Mouse (Mus musculus) neural tube, embryonic 14.5 days (tissue): ENCODE data around the gene Dok4. TPM values are rescaled to one million over a fixed set of nuclear protein-coding genes. Genes with fewer than 3 reads are reported as not detected.

Source experiments
- ATAC-seq: fragments of 200-750 bp; cut with Nextera tagmentation; 2 replicates; pipeline ENCODE4 v1.8.0; 2017; ENCODE audit warnings: low read depth, mild to moderate bottlenecking, moderate TSS enrichment, moderate library complexity
- H3K27ac ChIP-seq: fragments of 300-500 bp; sonication (generic); 2 replicates; pipeline ENCODE4 v1.5.1; 2014; ENCODE audit warnings: low read depth, mild to moderate bottlenecking, control low read depth, low read length, moderate library complexity, mixed read lengths
- H3K27me3 ChIP-seq: fragments of 300-500 bp; sonication (generic); 2 replicates; pipeline ENCODE4 v1.6.1; 2014; ENCODE audit warnings: low read length; ENCODE audit not compliant: control insufficient read depth, insufficient read depth
- H3K36me3 ChIP-seq: fragments of 300-500 bp; sonication (generic); 2 replicates; pipeline ENCODE4 v1.6.1; 2014; ENCODE audit warnings: low read length, mixed read lengths; ENCODE audit not compliant: control insufficient read depth, insufficient read depth
- H3K4me1 ChIP-seq: fragments of 300-500 bp; sonication (generic); 2 replicates; pipeline ENCODE4 v1.6.1; 2014; ENCODE audit warnings: low read length; ENCODE audit not compliant: control insufficient read depth, insufficient read depth
- H3K4me2 ChIP-seq: fragments of 300-500 bp; sonication (generic); 2 replicates; pipeline ENCODE4 v1.6.1; 2014; ENCODE audit warnings: mild to moderate bottlenecking, low read depth, low read length, control low read depth
- H3K4me3 ChIP-seq: fragments of 300-500 bp; sonication (generic); 2 replicates; pipeline ENCODE4 v1.5.1; 2014; ENCODE audit warnings: low read depth, low read length, control low read depth, mixed read lengths
- H3K9ac ChIP-seq: fragments of 300-500 bp; sonication (generic); replicated peaks from 2 replicates; pipeline ENCODE4 v1.6.1; 2014; ENCODE audit warnings: low read depth, mild to moderate bottlenecking, control low read depth, low read length, mixed read lengths
- H3K9me3 ChIP-seq: fragments of 300-500 bp; sonication (generic); 2 replicates; pipeline ENCODE4 v1.6.1; 2016; ENCODE audit warnings: low read length; ENCODE audit not compliant: control insufficient read depth
- WGBS: fragments of 180-500 bp; shearing (Covaris S2); extraction: QIAGEN DNeasy Blood & Tissue Kit; methylation state at CpG from one replicate; pipeline ENCODE4 v1.1.7; 2014; 5-methylcytosine and 5-hydroxymethylcytosine counted together
- polyA plus RNA-seq: library from polyadenylated mRNA; unstranded; fragments of >200 nt; fragmentation: Nextera tagmentation; extraction: Ambion mirVana; gene quantifications from 2 replicates; pipeline ENCODE4 v1.2.1, GENCODE M21; 2014

The Dok4 gene
- polyA plus RNA-seq, 1 experiment from 2014 or later: 66.6 TPM

DNA sequence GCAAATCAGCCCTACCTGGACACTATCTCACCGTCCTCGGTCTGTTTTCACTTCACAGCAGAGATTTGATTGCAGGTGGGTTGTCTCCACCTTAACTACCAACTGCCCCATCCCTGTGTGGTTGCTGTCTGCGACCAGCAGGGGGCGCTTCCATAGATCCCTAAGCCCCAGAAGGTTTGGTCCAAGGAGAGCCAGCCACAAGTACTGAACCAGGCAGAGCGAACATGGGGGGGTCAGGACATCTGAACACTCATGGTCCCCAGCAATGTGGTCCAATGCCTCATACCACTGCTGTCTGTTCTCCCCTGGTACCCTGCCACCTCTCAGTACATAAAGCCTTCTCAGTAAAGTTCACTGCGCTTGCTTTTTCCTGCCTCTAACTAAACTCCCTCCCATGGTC is 1.8 kb downstream of the Dok4 start:
- H3K4me2 ChIP-seq: peak overlapping the region; percentile 77; the same call in 1 of the 2 replicates
- no peaks in the 10 kb centered on the region for H3K36me3 ChIP-seq
- ATAC-seq: no peak
- 17% methylated on average over 6 of the region's 6 CpGs for WGBS
- no peak overlapping the region for H3K9ac ChIP-seq
- no peak overlapping the region for H3K27ac ChIP-seq
- H3K9me3 ChIP-seq: no peaks in the 10 kb centered on the region
- H3K4me1 ChIP-seq: peaks cover 16% of the 10 kb centered on the region
- peak overlapping the region; percentile 9; the same call in 1 of the 2 replicates for H3K4me3 ChIP-seq
- peaks cover 10% of the 10 kb centered on the region for H3K27me3 ChIP-seq

- no peak for ATAC-seq
- peaks cover 26% of the 10 kb centered on the region for H3K4me1 ChIP-seq
These were observed 3.6 kb downstream of the Dok4 start for GRCm38 (mm10) chr8:94872576-94872975.

DNA sequence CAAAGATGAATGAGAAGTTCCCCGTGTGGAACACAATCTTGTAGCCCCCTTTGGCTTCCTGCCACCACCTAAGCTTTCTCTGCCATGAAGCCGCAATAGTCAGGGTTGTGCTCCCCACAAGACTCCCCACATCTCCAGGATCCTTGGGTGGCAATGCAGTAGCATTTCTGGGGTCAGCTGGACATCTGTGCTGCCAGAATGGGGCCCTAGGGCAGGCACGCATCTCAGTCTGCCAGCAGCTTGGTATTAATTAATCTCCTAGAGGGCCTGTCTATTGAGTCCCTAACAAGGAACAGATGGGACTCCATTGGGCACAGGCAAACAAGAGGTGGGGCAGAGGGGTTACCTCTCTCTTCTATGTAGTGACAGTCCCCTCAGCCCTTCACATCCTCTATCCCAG is 4.0 kb downstream of the Dok4 start:
- Histone ChIP-seq H3K9me3 (no peaks in the 10 kb centered on the region), H3K4me1 (peaks cover 26% of the 10 kb centered on the region), H3K9ac (no peak overlapping the region), H3K36me3 (no peaks in the 10 kb centered on the region), H3K4me2 (peak overlapping the region; percentile 16; the same call in 1 of the 2 replicates), H3K27ac (no peak overlapping the region), H3K4me3 (no peak overlapping the region), H3K27me3 (peaks cover 10% of the 10 kb centered on the region)
- ATAC-seq: no peak
- 33% methylated on average over 3 of the region's 3 CpGs for WGBS

More at GRCm38 (mm10) chr8:94872576-94872975, 3.6 kb downstream of the Dok4 start:
- Histone ChIP-seq H3K9me3 (no peaks in the 10 kb centered on the region), H3K4me3 (no peak overlapping the region), H3K27me3 (peaks cover 10% of the 10 kb centered on the region), H3K36me3 (no peaks in the 10 kb centered on the region), H3K4me2 (peak overlapping the region; percentile 16), H3K27ac (no peak overlapping the region), H3K9ac (0 out of 2 replicates have a peak overlapping the region, but pooled peaks have one; percentile 2)
- WGBS: 77% methylated on average over 2 of the region's 2 CpGs

- Histone ChIP-seq H3K4me1 (peaks cover 26% of the 10 kb centered on the region), H3K4me3 (peak overlapping the region; percentile 59), H3K4me2 (peak overlapping the region; percentile 75), H3K27me3 (peaks cover 10% of the 10 kb centered on the region), H3K36me3 (peaks cover under 1% of the 10 kb centered on the region; the same call in 1 of the 2 replicates), H3K9ac (peak overlapping the region; percentile 72), H3K9me3 (no peaks in the 10 kb centered on the region), H3K27ac (peak overlapping the region; percentile 25)
- peak; percentile 81 for ATAC-seq
- 9% methylated on average over 6 of the region's 7 CpGs for WGBS
These were observed 4.8 kb downstream of the Dok4 start for GRCm38 (mm10) chr8:94871108-94871894.

DNA sequence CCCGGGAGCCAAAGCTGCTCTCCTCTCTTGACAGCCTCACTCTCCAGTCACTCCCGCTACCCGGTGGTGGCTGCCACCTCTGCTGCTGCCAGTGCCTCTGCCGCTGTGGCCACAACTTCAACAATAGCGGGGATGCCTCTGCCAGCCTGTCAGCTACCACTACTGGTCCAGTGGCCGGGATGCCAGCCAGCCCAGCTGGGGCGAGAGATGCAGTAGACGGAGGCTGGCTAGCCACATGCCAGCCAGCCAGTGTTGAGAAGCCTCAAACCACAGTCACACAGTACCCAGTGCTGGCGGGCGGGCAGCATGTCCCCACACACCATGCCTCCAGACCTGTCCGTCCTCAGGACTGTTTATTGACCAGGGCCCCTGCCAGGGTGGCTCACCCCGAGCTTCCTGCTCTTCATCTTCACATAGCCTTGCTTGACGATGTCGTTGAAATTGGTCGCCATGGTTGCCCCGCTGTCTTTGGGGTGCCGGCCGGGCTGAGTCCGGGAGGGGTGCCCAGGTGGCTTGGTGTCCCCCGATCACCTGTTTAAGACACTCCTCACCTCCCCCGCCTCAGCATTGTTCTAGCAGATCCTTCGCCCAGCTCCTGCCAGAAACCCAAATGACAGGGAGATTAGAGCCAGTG is 5.5 kb downstream of the Dok4 start:
- ATAC-seq: peak; percentile 65
- H3K27me3 ChIP-seq: peaks cover 10% of the 10 kb centered on the region
- H3K9me3 ChIP-seq: no peaks in the 10 kb centered on the region

GRCm38 (mm10) chr8:94870003-94870402 is 6.1 kb downstream of the Dok4 start:
- H3K36me3 ChIP-seq: peaks cover 13% of the 10 kb centered on the region
- H3K9me3 ChIP-seq: no peaks in the 10 kb centered on the region
- peak overlapping the region; percentile 75 for H3K4me2 ChIP-seq
- peak overlapping the region; percentile 72 for H3K9ac ChIP-seq
- H3K27me3 ChIP-seq: peaks cover 7% of the 10 kb centered on the region
- WGBS: 14% methylated on average over 4 of the region's 4 CpGs
- no peak for ATAC-seq
- H3K27ac ChIP-seq: no peak overlapping the region
- H3K4me1 ChIP-seq: peaks cover 20% of the 10 kb centered on the region
- H3K4me3 ChIP-seq: peak overlapping the region; percentile 59

More for the DNA sequence above, 5.5 kb downstream of the Dok4 start:
- Histone ChIP-seq H3K4me1 (peaks cover 26% of the 10 kb centered on the region), H3K9ac (peak overlapping the region; percentile 72), H3K27ac (peak overlapping the region; percentile 25), H3K36me3 (peaks cover 7% of the 10 kb centered on the region), H3K4me2 (peak overlapping the region; percentile 75), H3K4me3 (peak overlapping the region; percentile 59)
- under 1% methylated on average over 22 of the region's 22 CpGs for WGBS

- Histone ChIP-seq H3K4me1 (peaks cover 19% of the 10 kb centered on the region), H3K4me3 (peak overlapping the region; percentile 59), H3K36me3 (peaks cover 20% of the 10 kb centered on the region), H3K27me3 (no peaks in the 10 kb centered on the region), H3K27ac (0 out of 2 replicates have a peak overlapping the region, but pooled peaks have one; percentile 10), H3K9ac (peak overlapping the region; percentile 72), H3K4me2 (peak overlapping the region; percentile 75), H3K9me3 (no peaks in the 10 kb centered on the region)
- ATAC-seq: no peak
- 60% methylated on average over 7 of the region's 7 CpGs for WGBS
These were observed 7.0 kb downstream of the Dok4 start for GRCm38 (mm10) chr8:94869146-94869545.

GRCm38 (mm10) chr8:94866921-94867320 is 9.2 kb downstream of the Dok4 start:
- WGBS: 89% methylated on average over 9 of the region's 9 CpGs
- H3K36me3 ChIP-seq: peaks cover 35% of the 10 kb centered on the region
- H3K9ac ChIP-seq: no peak overlapping the region
- H3K4me3 ChIP-seq: no peak overlapping the region
- H3K27me3 ChIP-seq: no peaks in the 10 kb centered on the region
- peaks cover 19% of the 10 kb centered on the region for H3K4me1 ChIP-seq
- H3K9me3 ChIP-seq: no peaks in the 10 kb centered on the region
- no peak overlapping the region for H3K27ac ChIP-seq
- no peak for ATAC-seq
- H3K4me2 ChIP-seq: no peak overlapping the region

- Histone ChIP-seq H3K9ac (no peak overlapping the region), H3K4me3 (no peak overlapping the region), H3K27ac (no peak overlapping the region), H3K27me3 (no peaks in the 10 kb centered on the region), H3K4me1 (peaks cover 16% of the 10 kb centered on the region), H3K4me2 (no peak overlapping the region), H3K36me3 (peaks cover 39% of the 10 kb centered on the region), H3K9me3 (no peaks in the 10 kb centered on the region)
- no peak for ATAC-seq
- 72% methylated on average over 10 of the region's 10 CpGs for WGBS
These were observed 10.8 kb downstream of the Dok4 start for GRCm38 (mm10) chr8:94865292-94865691.
